Mouse (Mus musculus) heart, embryonic 13.5 days (tissue): Measurements from ENCODE around the gene Gramd4. TPM values are rescaled to one million over a fixed set of nuclear protein-coding genes. Genes with fewer than 3 reads are reported as not detected.
A peak's percentile ranks its signal among the peaks of the same experiment; 100 is the strongest.

Source experiments
- ATAC-seq: fragments of 200-750 bp; cut with Nextera tagmentation; 2 replicates; pipeline ENCODE4 v1.8.0; 2017; ENCODE audit warnings: moderate TSS enrichment; ENCODE audit not compliant: insufficient number of reproducible peaks, low FRiP score, low TSS enrichment; ENCODE audit errors: extremely low read depth
- H3K27ac ChIP-seq: fragments of 300-500 bp; sonication (generic); replicated peaks from 2 replicates; pipeline ENCODE4 v1.5.1; 2015; ENCODE audit warnings: moderate library complexity, mild to moderate bottlenecking, inconsistent platforms
- H3K27me3 ChIP-seq: fragments of 300-500 bp; sonication (generic); replicated peaks from 2 replicates; pipeline ENCODE4 v1.6.1; 2015; ENCODE audit warnings: mild to moderate bottlenecking, inconsistent platforms
- H3K36me3 ChIP-seq: fragments of 300-500 bp; sonication (generic); 2 replicates; pipeline ENCODE4 v1.6.1; 2015; ENCODE audit warnings: mild to moderate bottlenecking, inconsistent platforms
- H3K4me1 ChIP-seq: fragments of 300-500 bp; sonication (generic); 2 replicates; pipeline ENCODE4 v1.6.1; 2015; ENCODE audit warnings: inconsistent platforms
- H3K4me2 ChIP-seq: fragments of 300-500 bp; sonication (generic); 2 replicates; pipeline ENCODE4 v1.6.1; 2015; ENCODE audit warnings: inconsistent platforms, mild to moderate bottlenecking, moderate library complexity
- H3K4me3 ChIP-seq: fragments of 300-500 bp; sonication (generic); 2 replicates; pipeline ENCODE4 v1.5.1; 2015; ENCODE audit warnings: moderate library complexity, mild to moderate bottlenecking, inconsistent platforms
- H3K9ac ChIP-seq: fragments of 300-500 bp; sonication (generic); 2 replicates; pipeline ENCODE4 v1.6.1; 2015; ENCODE audit warnings: inconsistent platforms, mild to moderate bottlenecking, moderate library complexity
- H3K9me3 ChIP-seq: fragments of 300-500 bp; sonication (generic); 2 replicates; pipeline ENCODE4 v1.6.1; 2016; ENCODE audit warnings: inconsistent platforms
- WGBS: fragments of 180-500 bp; shearing (Covaris S2); methylation state at CpG from one replicate; pipeline ENCODE4 v1.1.7; 2015; ENCODE audit warnings: mixed read lengths; 5-methylcytosine and 5-hydroxymethylcytosine counted together
- polyA plus RNA-seq: library from polyadenylated mRNA; unstranded; fragments of >200 nt; fragmentation: Nextera tagmentation; extraction: Ambion mirVana; gene quantifications from 2 replicates; pipeline ENCODE4 v1.2.1, GENCODE M21; 2015

Gramd4 gene
- polyA plus RNA-seq, 1 experiment from 2014 or later: 11.9 TPM

- no peak overlapping the region for H3K4me3 ChIP-seq
- H3K27ac ChIP-seq: peak overlapping the region; percentile 66
- H3K9me3 ChIP-seq: no peaks in the 10 kb centered on the region
- WGBS: 36% methylated on average over 7 of the region's 7 CpGs
- H3K27me3 ChIP-seq: no peaks in the 10 kb centered on the region
- ATAC-seq: no peak
- no peak overlapping the region for H3K9ac ChIP-seq
- peak overlapping the region; percentile 24 for H3K4me2 ChIP-seq
- peaks cover 57% of the 10 kb centered on the region for H3K4me1 ChIP-seq
- peaks cover 23% of the 10 kb centered on the region for H3K36me3 ChIP-seq
These were observed 111.0 kb downstream of the Gramd4 start for GRCm38 (mm10) chr15:86168505-86168867.

GRCm38 (mm10) chr15:86168941-86169816 lies 111.7 kb downstream of the Gramd4 start:
- peak overlapping the region; percentile 55 for H3K9ac ChIP-seq

GRCm38 (mm10) chr15:86169817-86170110 lies 112.3 kb downstream of the Gramd4 start:
- 0 out of 2 replicates have a peak, but pooled peaks cover 2% of the 10 kb centered on the region for H3K27me3 ChIP-seq

More at GRCm38 (mm10) chr15:86168941-86169816, 111.7 kb downstream of the Gramd4 start:
- Histone ChIP-seq H3K27ac (peak overlapping the region; percentile 66), H3K9me3 (no peaks in the 10 kb centered on the region), H3K27me3 (no peaks in the 10 kb centered on the region), H3K4me3 (no peak overlapping the region), H3K4me2 (peak overlapping the region; percentile 24), H3K36me3 (peaks cover 18% of the 10 kb centered on the region), H3K4me1 (peaks cover 63% of the 10 kb centered on the region)
- 63% methylated on average over 12 of the region's 12 CpGs for WGBS
- no peak for ATAC-seq

GRCm38 (mm10) chr15:86171316-86171715 lies 113.8 kb downstream of the Gramd4 start:
- Histone ChIP-seq H3K36me3 (0 out of 2 replicates have a peak, but pooled peaks cover under 1% of the 10 kb centered on the region), H3K9me3 (no peaks in the 10 kb centered on the region), H3K27ac (peak overlapping the region; percentile 55; the same call in 1 of the 2 replicates), H3K4me2 (no peak overlapping the region), H3K4me1 (peaks cover 80% of the 10 kb centered on the region), H3K9ac (no peak overlapping the region; the same call in 1 of the 2 replicates), H3K27me3 (peaks cover 4% of the 10 kb centered on the region; the same call in 1 of the 2 replicates), H3K4me3 (no peak overlapping the region)
- ATAC-seq: no peak
- WGBS: 73% methylated on average over 12 of the region's 12 CpGs

More at GRCm38 (mm10) chr15:86169817-86170110, 112.3 kb downstream of the Gramd4 start:
- peak overlapping the region; percentile 55 for H3K9ac ChIP-seq
- ATAC-seq: no peak
- 68% methylated on average over 4 of the region's 4 CpGs for WGBS
- H3K4me3 ChIP-seq: no peak overlapping the region
- H3K4me1 ChIP-seq: peaks cover 69% of the 10 kb centered on the region
- H3K9me3 ChIP-seq: no peaks in the 10 kb centered on the region
- H3K27ac ChIP-seq: peak overlapping the region; percentile 66
- no peak overlapping the region for H3K4me2 ChIP-seq
- peaks cover 13% of the 10 kb centered on the region for H3K36me3 ChIP-seq

GRCm38 (mm10) chr15:86172124-86172523 lies 114.6 kb downstream of the Gramd4 start:
- 0 out of 2 replicates have a peak, but pooled peaks have one; percentile 31 for ATAC-seq
- Histone ChIP-seq H3K4me1 (peaks cover 89% of the 10 kb centered on the region), H3K27ac (peak overlapping the region; percentile 69), H3K9me3 (no peaks in the 10 kb centered on the region), H3K36me3 (no peaks in the 10 kb centered on the region), H3K27me3 (peaks cover 4% of the 10 kb centered on the region; the same call in 1 of the 2 replicates), H3K4me3 (no peak overlapping the region), H3K9ac (no peak overlapping the region), H3K4me2 (0 out of 2 replicates have a peak overlapping the region, but pooled peaks have one; percentile 19)
- 23% methylated on average over 3 of the region's 3 CpGs for WGBS

- 34% methylated on average over 6 of the region's 6 CpGs for WGBS
- H3K9me3 ChIP-seq: no peaks in the 10 kb centered on the region
- H3K27ac ChIP-seq: peak overlapping the region; percentile 69
- H3K4me1 ChIP-seq: peaks cover 92% of the 10 kb centered on the region
- H3K4me3 ChIP-seq: no peak overlapping the region
- peaks cover 4% of the 10 kb centered on the region; the same call in 1 of the 2 replicates for H3K27me3 ChIP-seq
- peak overlapping the region; percentile 19; the same call in 1 of the 2 replicates for H3K4me2 ChIP-seq
- no peak for ATAC-seq
- no peak overlapping the region for H3K9ac ChIP-seq
- H3K36me3 ChIP-seq: no peaks in the 10 kb centered on the region
These were observed 115.0 kb downstream of the Gramd4 start for GRCm38 (mm10) chr15:86172526-86172925.

- H3K4me2 ChIP-seq: peak overlapping the region; percentile 19; the same call in 1 of the 2 replicates
- H3K9ac ChIP-seq: 0 out of 2 replicates have a peak overlapping the region, but pooled peaks have one; percentile 17
- H3K9me3 ChIP-seq: no peaks in the 10 kb centered on the region
- H3K4me3 ChIP-seq: no peak overlapping the region
- H3K4me1 ChIP-seq: peaks cover 90% of the 10 kb centered on the region
- no peaks in the 10 kb centered on the region for H3K36me3 ChIP-seq
- ATAC-seq: no peak
- peaks cover 4% of the 10 kb centered on the region; the same call in 1 of the 2 replicates for H3K27me3 ChIP-seq
- H3K27ac ChIP-seq: peak overlapping the region; percentile 69
- 25% methylated on average over 16 of the region's 16 CpGs for WGBS
These were observed 115.9 kb downstream of the Gramd4 start for GRCm38 (mm10) chr15:86173136-86173985.

- H3K9me3 ChIP-seq: no peaks in the 10 kb centered on the region
- no peaks in the 10 kb centered on the region for H3K36me3 ChIP-seq
- H3K4me3 ChIP-seq: no peak overlapping the region
- no peak overlapping the region for H3K4me2 ChIP-seq
- H3K27ac ChIP-seq: no peak overlapping the region
- H3K9ac ChIP-seq: no peak overlapping the region
- peaks cover 4% of the 10 kb centered on the region; the same call in 1 of the 2 replicates for H3K27me3 ChIP-seq
- WGBS: 84% methylated on average over 3 of the region's 3 CpGs
- no peak for ATAC-seq
- peaks cover 69% of the 10 kb centered on the region for H3K4me1 ChIP-seq
These were observed 118.0 kb downstream of the Gramd4 start for GRCm38 (mm10) chr15:86175253-86176050.

- peaks cover 66% of the 10 kb centered on the region for H3K4me1 ChIP-seq
- H3K9me3 ChIP-seq: no peaks in the 10 kb centered on the region
- H3K9ac ChIP-seq: no peak overlapping the region
- H3K27ac ChIP-seq: no peak overlapping the region
- no peak overlapping the region for H3K4me2 ChIP-seq
- peaks cover 4% of the 10 kb centered on the region; the same call in 1 of the 2 replicates for H3K27me3 ChIP-seq
- no peak overlapping the region for H3K4me3 ChIP-seq
- WGBS: 70% methylated on average over 10 of the region's 10 CpGs
- no peak for ATAC-seq
- no peaks in the 10 kb centered on the region for H3K36me3 ChIP-seq
These were observed 118.7 kb downstream of the Gramd4 start for GRCm38 (mm10) chr15:86176166-86176565.
